Mouse (Mus musculus) brown adipose tissue, adult 24 weeks (tissue): ENCODE measurements around the gene Exoc3l. TPM values are rescaled to one million over a fixed set of nuclear protein-coding genes. Genes with fewer than 3 reads are reported as not detected.
"Not testable (repeated sequence)": the region's sequence is repeated elsewhere in the genome, so short reads cannot be mapped to it uniquely, and the experiment has no call there.

Source experiments
- H3K27ac ChIP-seq: fragments of 200-500 bp; replicated peaks from 2 replicates; pipeline ENCODE4 v1.5.1; 2012; ENCODE audit warnings: low read depth, mild to moderate bottlenecking, low read length
- H3K4me1 ChIP-seq: fragments of 200-500 bp; 2 replicates; pipeline ENCODE4 v1.6.1; 2012; ENCODE audit warnings: low read length, mixed read lengths; ENCODE audit not compliant: control insufficient read depth, insufficient read depth, insufficient read length
- H3K4me3 ChIP-seq: fragments of 200-500 bp; 2 replicates; pipeline ENCODE4 v1.5.1; 2012; ENCODE audit warnings: low read depth, mild to moderate bottlenecking, low read length, moderate library complexity; ENCODE audit not compliant: insufficient read depth
- polyA plus RNA-seq: library from polyadenylated mRNA; stranded (reverse); fragments of >200 nt; gene quantifications from 2 replicates; pipeline ENCODE4 v1.2.4, GENCODE M21; 2012; ENCODE audit not compliant: missing spikeins, insufficient read depth, insufficient read length

Exoc3l gene
- polyA plus RNA-seq, 1 experiment = 0.83 TPM

DNA sequence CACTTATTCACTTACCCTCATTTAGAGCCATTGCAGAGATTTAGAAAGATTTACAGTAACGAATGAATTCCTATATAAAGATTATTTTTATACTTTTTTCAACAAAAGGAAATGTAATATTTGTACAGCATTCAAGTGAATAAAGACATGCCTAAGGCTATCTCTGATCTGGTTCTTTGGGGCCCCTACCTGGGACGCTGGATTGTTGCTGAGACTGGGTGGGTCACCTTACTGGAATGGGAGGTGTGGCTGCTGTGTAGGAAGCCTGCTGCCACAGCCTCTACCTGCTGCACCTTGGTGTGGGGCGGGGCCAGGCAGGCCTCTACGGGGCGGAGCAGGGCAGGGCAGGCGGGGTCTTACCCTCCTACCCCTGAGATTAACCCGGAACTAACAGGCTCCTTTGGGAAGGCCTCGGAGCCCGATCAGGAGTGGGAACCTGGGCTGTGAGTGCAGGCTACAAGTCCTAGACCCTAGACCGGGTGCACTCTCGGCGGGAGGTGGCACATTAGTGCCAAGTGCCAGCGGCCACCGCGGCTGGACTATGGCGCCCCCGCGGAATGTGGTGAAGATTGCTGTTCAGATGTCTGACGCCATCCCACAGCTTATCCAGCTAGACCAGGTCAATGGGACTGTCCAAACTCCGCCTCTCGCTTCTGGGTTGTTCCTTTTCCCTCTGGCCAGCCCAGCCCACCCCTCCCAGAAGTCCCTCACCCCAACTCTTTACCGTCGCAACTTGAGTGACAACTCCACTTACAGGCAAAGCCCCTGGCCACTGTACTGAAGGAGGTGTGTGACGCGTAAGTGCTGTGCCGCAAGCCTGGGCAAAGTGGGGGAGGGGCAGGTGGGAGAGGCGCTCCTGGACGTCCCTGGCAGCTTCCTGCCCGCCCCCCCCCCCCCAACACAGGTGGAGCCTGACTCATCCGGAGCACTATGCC, 9.6 kb upstream of the Exoc3l start, which contains the start of gene Elmo3:
Elmo3 (plus strand) TSS at position 391 of the 935 bp plus-strand sequence.
- peak within 1 kb of the TSS; percentile 46 for H3K4me3 ChIP-seq
- 0 out of 2 replicates have a peak within 1 kb of the TSS, but pooled peaks have one; percentile 18 for H3K27ac ChIP-seq
- H3K4me1 ChIP-seq = peaks cover 5% of the 10 kb centered on the region; the same call in 1 of the 2 replicates

DNA sequence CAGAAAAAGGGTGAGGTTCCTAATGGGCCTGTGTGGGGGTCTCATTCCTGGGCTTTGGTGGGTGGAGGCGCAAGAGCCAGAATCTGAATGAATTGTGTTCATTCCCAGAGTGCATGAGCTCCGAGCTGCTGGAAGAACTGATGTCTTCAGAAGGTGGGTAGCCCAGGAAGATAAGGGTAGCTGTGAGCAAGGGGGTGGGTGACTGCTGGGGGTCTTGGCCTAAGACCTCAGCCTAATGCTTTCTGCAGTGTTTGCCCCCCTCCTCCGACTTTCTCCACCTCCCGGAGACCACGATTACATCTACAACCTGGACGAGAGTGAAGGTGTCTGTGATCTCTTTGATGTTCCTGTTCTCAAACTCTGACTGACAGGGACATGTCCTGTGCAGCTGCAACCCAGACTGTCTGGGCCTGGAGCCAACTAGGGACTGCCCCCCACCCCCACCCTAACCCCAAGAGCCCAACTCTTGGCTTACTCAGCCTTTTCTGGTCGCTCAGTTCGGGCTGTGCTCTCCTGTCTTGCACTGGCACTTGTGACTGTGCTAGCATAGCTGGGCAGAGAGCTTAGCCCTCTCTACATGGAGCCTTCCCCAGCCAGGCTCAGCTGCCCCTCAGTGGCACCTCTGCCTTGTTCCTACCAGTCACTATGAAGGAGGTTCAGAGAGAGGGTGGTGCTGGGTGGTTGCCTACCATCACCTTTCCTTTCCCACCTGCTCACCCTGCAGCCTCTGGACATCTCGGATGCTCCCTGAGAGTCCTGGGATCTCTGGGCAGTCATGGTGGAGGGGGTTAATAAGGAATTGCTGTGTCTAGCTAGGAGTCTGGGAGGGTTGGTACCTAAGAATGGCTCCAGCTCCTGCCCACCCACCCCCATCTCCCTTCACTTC, 8.7 kb upstream of the Exoc3l start:
- Histone ChIP-seq H3K27ac (no peak overlapping the region), H3K4me1 (peaks cover 5% of the 10 kb centered on the region; the same call in 1 of the 2 replicates)

DNA sequence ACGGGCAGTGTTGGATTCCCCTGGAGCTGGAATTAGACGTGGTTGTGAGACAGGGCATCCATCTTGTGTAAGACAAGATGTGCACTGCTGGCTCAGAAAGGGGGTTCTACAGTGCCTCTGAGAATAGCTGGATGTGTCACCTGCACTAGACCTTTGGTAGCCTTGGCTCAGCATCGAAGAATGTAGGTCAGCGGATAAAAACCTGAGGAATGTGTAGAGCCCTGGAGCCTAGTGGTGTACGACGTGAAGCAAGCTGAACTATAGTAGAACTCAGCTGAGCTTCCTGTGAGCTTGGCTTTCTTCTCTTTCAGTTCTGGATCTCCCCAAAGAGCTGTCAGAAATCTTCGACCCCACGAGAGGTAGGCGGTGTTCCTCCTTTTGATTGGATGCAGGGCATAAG, 8.0 kb upstream of the Exoc3l start:
- peaks cover 5% of the 10 kb centered on the region; the same call in 1 of the 2 replicates for H3K4me1 ChIP-seq
- no peak overlapping the region for H3K27ac ChIP-seq
- H3K4me3 ChIP-seq = no peak overlapping the region

More for the DNA sequence above, 8.7 kb upstream of the Exoc3l start:
- no peak overlapping the region for H3K4me3 ChIP-seq

GRCm38 (mm10) chr8:105303396-105303795, 7.5 kb upstream of the Exoc3l start:
- Histone ChIP-seq H3K4me1 (peaks cover 8% of the 10 kb centered on the region; the same call in 1 of the 2 replicates), H3K4me3 (no peak overlapping the region), H3K27ac (no peak overlapping the region)

- H3K4me3 ChIP-seq = no peak overlapping the region
- H3K4me1 ChIP-seq = peaks cover 5% of the 10 kb centered on the region; the same call in 1 of the 2 replicates
- H3K27ac ChIP-seq = no peak overlapping the region
Measured at GRCm38 (mm10) chr8:105299962-105300361, 4.1 kb upstream of the Exoc3l start.

DNA sequence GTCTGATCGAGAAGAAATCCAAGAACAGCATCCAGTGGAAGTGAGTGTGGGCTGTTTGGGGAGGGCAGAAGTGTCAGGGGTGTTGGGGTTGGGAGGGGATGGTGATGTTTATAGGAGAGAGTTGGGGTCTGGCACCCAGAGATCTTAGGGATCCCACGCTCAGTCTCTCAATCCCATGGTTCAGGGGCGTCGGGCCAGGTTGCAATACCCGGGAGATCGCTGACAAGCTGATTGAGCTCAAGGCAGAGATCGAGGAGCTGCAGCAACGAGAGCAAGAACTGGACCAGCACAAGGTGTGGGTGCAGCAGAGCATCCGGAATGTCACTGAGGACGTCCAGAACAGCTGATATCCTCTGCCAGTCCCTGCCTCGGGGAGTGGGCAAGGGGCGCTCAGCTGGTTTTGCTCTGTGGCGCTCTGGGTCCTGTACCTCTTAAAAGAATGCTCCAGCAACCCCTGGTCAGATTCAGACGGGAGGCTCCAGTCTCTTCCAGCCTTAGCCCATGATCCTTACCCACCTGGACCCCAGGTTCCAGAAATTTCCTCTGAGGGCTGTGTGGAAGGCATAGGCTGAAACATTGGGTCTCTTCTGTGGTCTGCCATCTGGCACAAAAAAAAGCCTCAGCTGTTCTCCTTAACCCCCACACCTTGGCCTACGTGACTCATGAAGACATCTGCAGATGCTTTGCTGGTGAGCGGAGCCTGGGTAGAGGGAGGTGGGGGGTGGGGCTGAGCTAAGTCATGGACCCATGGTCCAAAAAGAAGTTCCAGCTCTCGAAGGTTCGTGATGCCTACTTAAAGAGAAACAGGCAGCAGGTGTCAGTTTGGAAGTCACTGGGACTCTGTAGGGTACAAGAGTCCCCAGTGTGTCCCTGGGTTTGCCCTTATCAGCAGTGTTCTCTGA, 2.7 kb upstream of the Exoc3l start:
- Histone ChIP-seq H3K4me3 (peak overlapping the region; percentile 82), H3K27ac (no peak overlapping the region), H3K4me1 (0 out of 2 replicates have a peak, but pooled peaks cover 3% of the 10 kb centered on the region)

DNA sequence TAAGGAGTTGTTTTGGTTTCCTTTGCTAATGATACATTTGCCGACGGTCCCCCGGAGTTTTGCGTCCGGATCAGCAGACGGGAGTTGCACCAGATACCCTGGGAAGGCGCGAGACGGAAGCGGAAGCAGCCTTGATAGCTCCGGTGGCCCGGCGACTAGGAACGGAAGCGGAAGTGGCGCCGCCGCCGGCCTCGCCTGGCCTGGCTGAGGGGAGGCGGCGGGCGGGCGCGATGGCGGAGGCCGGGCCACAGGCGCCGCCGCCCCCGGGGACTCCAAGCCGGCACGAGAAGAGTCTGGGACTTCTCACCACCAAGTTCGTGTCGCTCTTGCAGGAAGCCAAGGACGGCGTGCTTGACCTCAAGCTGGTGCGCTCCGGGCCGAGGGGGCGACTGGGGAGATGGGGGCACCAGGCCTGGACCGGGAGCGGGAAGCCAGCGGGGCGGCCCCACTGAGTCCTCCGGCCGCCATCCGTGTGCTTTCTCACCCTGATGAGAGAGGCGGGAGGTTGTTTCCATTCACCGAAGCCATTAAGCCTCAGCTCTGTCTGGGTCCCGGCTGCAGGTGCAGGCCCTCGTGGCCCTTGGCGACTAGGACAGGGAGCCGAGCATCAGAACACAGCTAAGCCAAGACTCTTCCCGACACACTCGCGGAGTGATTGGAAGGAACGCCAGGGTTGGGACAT, 1.8 kb upstream of the Exoc3l start, which contains the start of gene E2f4:
E2f4 (plus strand) TSS at position 153 of the 682 bp plus-strand sequence.
- peak within 1 kb of the TSS; percentile 82 for H3K4me3 ChIP-seq
- 0 out of 2 replicates have a peak, but pooled peaks cover 3% of the 10 kb centered on the region for H3K4me1 ChIP-seq
- peak within 1 kb of the TSS; percentile 80 for H3K27ac ChIP-seq

GRCm38 (mm10) chr8:105295256-105295655, 645 bp downstream of the Exoc3l start:
- Histone ChIP-seq H3K4me1 (peaks cover 7% of the 10 kb centered on the region; the same call in 1 of the 2 replicates), H3K27ac (peak overlapping the region; percentile 80)

DNA sequence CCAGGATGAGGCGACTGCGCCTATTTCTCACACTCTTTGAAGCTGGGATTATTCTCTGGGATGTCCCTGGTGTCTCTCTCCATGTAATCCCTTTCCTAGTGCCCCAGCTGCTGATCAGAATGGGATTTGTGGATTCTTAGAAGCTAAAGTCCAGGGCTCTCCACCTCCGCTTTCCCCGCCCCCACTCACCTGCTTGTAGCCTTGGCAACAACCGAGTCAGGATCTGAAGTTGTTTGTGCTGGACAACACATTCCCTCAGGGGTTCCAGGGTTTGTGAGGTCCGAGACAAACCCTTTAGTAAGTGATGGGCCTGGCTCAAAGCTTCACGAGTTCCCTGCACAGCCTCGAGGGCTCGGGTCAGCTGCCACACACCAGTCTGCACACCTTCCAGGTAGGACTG, 1.1 kb downstream of the Exoc3l start:
- Histone ChIP-seq H3K27ac (peak overlapping the region; percentile 80), H3K4me1 (peaks cover 11% of the 10 kb centered on the region)

More at GRCm38 (mm10) chr8:105295256-105295655, 645 bp downstream of the Exoc3l start:
- peak overlapping the region; percentile 55 for H3K4me3 ChIP-seq

DNA sequence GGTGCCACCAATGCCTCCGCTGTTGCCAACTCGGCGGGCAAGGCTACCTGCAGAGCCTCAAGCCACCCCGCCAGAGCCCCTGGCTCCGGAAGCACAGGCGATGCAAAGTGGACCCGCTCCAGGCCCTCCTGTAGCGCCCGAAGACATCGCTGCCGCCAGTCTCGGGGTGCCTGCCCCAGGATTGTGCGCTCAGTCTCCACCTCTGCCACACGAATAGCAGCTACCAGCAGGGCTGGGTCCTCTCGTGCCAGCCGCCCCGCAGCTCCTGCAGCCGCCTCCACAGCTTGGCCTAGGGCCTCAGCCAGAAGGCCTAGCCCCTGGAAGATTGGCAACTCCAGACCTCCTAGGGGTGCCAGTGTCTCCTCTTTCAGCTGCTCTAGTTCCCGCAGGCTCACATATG, 2.5 kb downstream of the Exoc3l start:
- Histone ChIP-seq H3K4me1 (peaks cover 9% of the 10 kb centered on the region), H3K4me3 (no peak overlapping the region), H3K27ac (no peak overlapping the region)

More for the DNA sequence above, 1.1 kb downstream of the Exoc3l start:
- peak overlapping the region; percentile 55 for H3K4me3 ChIP-seq

GRCm38 (mm10) chr8:105292471-105292870, 3.4 kb downstream of the Exoc3l start:
- H3K27ac ChIP-seq = no peak overlapping the region
- no peak overlapping the region for H3K4me3 ChIP-seq
- H3K4me1 ChIP-seq = peaks cover 9% of the 10 kb centered on the region

GRCm38 (mm10) chr8:105291802-105292201, 4.1 kb downstream of the Exoc3l start:
- H3K4me3 ChIP-seq, H3K27ac ChIP-seq, H3K4me1 ChIP-seq: not testable (repeated sequence)

GRCm38 (mm10) chr8:105291364-105291763, 4.5 kb downstream of the Exoc3l start:
- not testable (repeated sequence) for H3K4me1 ChIP-seq, H3K4me3 ChIP-seq, H3K27ac ChIP-seq
